Mouse (Mus musculus): ENCODE data around the gene Desi2. TPM values are rescaled to one million over a fixed set of nuclear protein-coding genes. Genes with fewer than 3 reads are reported as not detected.

Desi2 gene
- 10.9 TPM for polyA plus RNA-seq (2014; fragmentation: Illumina TruSeq; extraction: RNeasy Lipid Tissue Mini Kit (QIAGEN cat#74804); ENCODE audit: low read depth, low replicate concordance)

DNA sequence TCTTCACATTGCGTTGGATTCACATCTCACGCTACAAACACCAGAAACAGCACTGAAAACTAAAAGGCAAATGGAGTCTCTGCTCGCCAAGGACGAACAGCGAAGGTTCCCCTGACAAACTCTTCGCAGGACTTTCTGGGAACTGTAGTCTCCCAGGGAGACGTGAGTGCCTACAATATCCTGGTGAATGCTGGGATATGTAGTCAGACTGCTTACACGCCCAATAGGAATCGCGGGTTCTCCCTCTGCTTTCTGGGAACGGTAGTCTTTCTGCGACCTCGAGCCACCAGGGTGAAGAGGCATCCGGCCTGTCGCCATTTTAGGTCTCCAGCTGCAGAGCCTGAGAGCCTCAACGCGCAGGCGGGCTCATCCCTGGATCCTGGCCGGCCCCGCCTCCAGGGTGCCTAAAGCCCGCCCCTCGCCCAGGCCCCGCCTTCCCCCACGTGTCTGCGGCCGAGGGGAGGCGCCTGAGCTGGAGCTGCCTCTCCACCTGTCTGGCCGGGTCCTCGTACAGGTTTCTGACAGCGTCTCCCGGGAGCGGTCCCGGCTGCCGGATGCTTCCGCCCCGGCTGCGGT, at the start of gene Desi2:
Gene Desi2, plus strand, starts transcription at position 202 of the 576 bp plus-strand sequence.

Other genes with a start within 250 kb of the Desi2 start
- not detected for gene Catspere2, start 204.0 kb upstream of the Desi2 start, polyA plus RNA-seq (2014; fragmentation: Illumina TruSeq; extraction: RNeasy Lipid Tissue Mini Kit (QIAGEN cat#74804); ENCODE audit: low read depth, low replicate concordance)
- 210 TPM for gene Cox20, start 131.7 kb downstream of the Desi2 start, polyA plus RNA-seq (2014; fragmentation: Illumina TruSeq; extraction: RNeasy Lipid Tissue Mini Kit (QIAGEN cat#74804); ENCODE audit: low read depth, low replicate concordance)
- 161 TPM for gene Hnrnpu, start 150.4 kb downstream of the Desi2 start, polyA plus RNA-seq (2014; fragmentation: Illumina TruSeq; extraction: RNeasy Lipid Tissue Mini Kit (QIAGEN cat#74804); ENCODE audit: low read depth, low replicate concordance)
- 170 TPM for gene Efcab2, start 218.7 kb downstream of the Desi2 start, polyA plus RNA-seq (2014; fragmentation: Illumina TruSeq; extraction: RNeasy Lipid Tissue Mini Kit (QIAGEN cat#74804); ENCODE audit: low read depth, low replicate concordance)